Mouse (Mus musculus): ENCODE data around the gene Hbq1b. TPM values are rescaled to one million over a fixed set of nuclear protein-coding genes. Genes with fewer than 3 reads are reported as not detected.

The Hbq1b gene
- polyA plus RNA-seq (2015; fragmentation: Illumina TruSeq; extraction: RNeasy Lipid Tissue Mini Kit (QIAGEN cat#74804); ENCODE audit: insufficient read depth, low read depth, low replicate concordance), result not detected

GRCm38 (mm10) chr11:32286695-32287492, at the start of gene Hbq1b:
Hbq1b (plus strand) TSS chr11:32286965.

GRCm38 (mm10) chr11:32267188-32267884, 19.4 kb upstream of the Hbq1b start, which contains the start of gene Nprl3:
Nprl3 (minus strand) TSS chr11:32267707.

GRCm38 (mm10) chr11:32276347-32276746, 10.4 kb upstream of the Hbq1b start, which contains the start of gene Hba-x:
Hba-x (plus strand) TSS chr11:32276400.

GRCm38 (mm10) chr11:32283091-32283777, 3.5 kb upstream of the Hbq1b start, which contains the start of gene Hba-a1:
Hba-a1 (plus strand) TSS chr11:32283511.

GRCm38 (mm10) chr11:32296203-32296602, 9.4 kb downstream of the Hbq1b start, which contains the start of gene Hba-a2:
Hba-a2 (plus strand) TSS chr11:32296489.

GRCm38 (mm10) chr11:32299865-32300264, 13.1 kb downstream of the Hbq1b start, which contains the start of gene Hbq1a:
Hbq1a (plus strand) TSS chr11:32300069.

Other genes starting within 250 kb of the Hbq1b start
- not detected for gene Il9r, start 86.7 kb upstream of the Hbq1b start, polyA plus RNA-seq (2015; fragmentation: Illumina TruSeq; extraction: RNeasy Lipid Tissue Mini Kit (QIAGEN cat#74804); ENCODE audit: insufficient read depth, low read depth, low replicate concordance)
- 2.9 TPM for gene Snrnp25, start 81.5 kb upstream of the Hbq1b start, polyA plus RNA-seq (2015; fragmentation: Illumina TruSeq; extraction: RNeasy Lipid Tissue Mini Kit (QIAGEN cat#74804); ENCODE audit: insufficient read depth, low read depth, low replicate concordance)
- 21.8 TPM for gene Rhbdf1, start 64.7 kb upstream of the Hbq1b start, polyA plus RNA-seq (2015; fragmentation: Illumina TruSeq; extraction: RNeasy Lipid Tissue Mini Kit (QIAGEN cat#74804); ENCODE audit: insufficient read depth, low read depth, low replicate concordance)
- 7.2 TPM for gene Mpg, start 60.5 kb upstream of the Hbq1b start, polyA plus RNA-seq (2015; fragmentation: Illumina TruSeq; extraction: RNeasy Lipid Tissue Mini Kit (QIAGEN cat#74804); ENCODE audit: insufficient read depth, low read depth, low replicate concordance)
- gene Nprl3, start 19.3 kb upstream of the Hbq1b start, polyA plus RNA-seq (2015; fragmentation: Illumina TruSeq; extraction: RNeasy Lipid Tissue Mini Kit (QIAGEN cat#74804); ENCODE audit: insufficient read depth, low read depth, low replicate concordance), result 15.8 TPM
- not detected for gene Hba-x, start 10.6 kb upstream of the Hbq1b start, polyA plus RNA-seq (2015; fragmentation: Illumina TruSeq; extraction: RNeasy Lipid Tissue Mini Kit (QIAGEN cat#74804); ENCODE audit: insufficient read depth, low read depth, low replicate concordance)
- gene Hba-a1, start 3.5 kb upstream of the Hbq1b start, polyA plus RNA-seq (2015; fragmentation: Illumina TruSeq; extraction: RNeasy Lipid Tissue Mini Kit (QIAGEN cat#74804); ENCODE audit: insufficient read depth, low read depth, low replicate concordance), result 1,664 TPM
- gene Hba-a2, start 9.5 kb downstream of the Hbq1b start, polyA plus RNA-seq (2015; fragmentation: Illumina TruSeq; extraction: RNeasy Lipid Tissue Mini Kit (QIAGEN cat#74804); ENCODE audit: insufficient read depth, low read depth, low replicate concordance), result 1,706 TPM
- not detected for gene Hbq1a, start 13.1 kb downstream of the Hbq1b start, polyA plus RNA-seq (2015; fragmentation: Illumina TruSeq; extraction: RNeasy Lipid Tissue Mini Kit (QIAGEN cat#74804); ENCODE audit: insufficient read depth, low read depth, low replicate concordance)
- gene Sh3pxd2b, start 60.9 kb downstream of the Hbq1b start, polyA plus RNA-seq (2015; fragmentation: Illumina TruSeq; extraction: RNeasy Lipid Tissue Mini Kit (QIAGEN cat#74804); ENCODE audit: insufficient read depth, low read depth, low replicate concordance), result 2.8 TPM
- 2.9 TPM for gene Ubtd2, start 168.4 kb downstream of the Hbq1b start, polyA plus RNA-seq (2015; fragmentation: Illumina TruSeq; extraction: RNeasy Lipid Tissue Mini Kit (QIAGEN cat#74804); ENCODE audit: insufficient read depth, low read depth, low replicate concordance)
- not detected for gene Efcab9, start 245.1 kb downstream of the Hbq1b start, polyA plus RNA-seq (2015; fragmentation: Illumina TruSeq; extraction: RNeasy Lipid Tissue Mini Kit (QIAGEN cat#74804); ENCODE audit: insufficient read depth, low read depth, low replicate concordance)
- gene Stk10, start 246.3 kb downstream of the Hbq1b start, polyA plus RNA-seq (2015; fragmentation: Illumina TruSeq; extraction: RNeasy Lipid Tissue Mini Kit (QIAGEN cat#74804); ENCODE audit: insufficient read depth, low read depth, low replicate concordance), result 3.8 TPM